Mouse (Mus musculus): ENCODE data around the gene Pld2. TPM values are rescaled to one million over a fixed set of nuclear protein-coding genes. Genes with fewer than 3 reads are reported as not detected.

Pld2 gene
- polyA plus RNA-seq, 1 experiment from 2014 or later = 19.6 TPM

Other genes starting within 250 kb of the Pld2 start
- not detected in 2 replicates for gene Alox12e, start 217.4 kb upstream of the Pld2 start, polyA plus RNA-seq (2015; fragmentation: Nextera tagmentation; extraction: Ambion mirVana)
- gene Alox15, start 188.0 kb upstream of the Pld2 start, polyA plus RNA-seq (2015; fragmentation: Nextera tagmentation; extraction: Ambion mirVana) = 0.09 and 0.18 TPM in 2 replicates
- 33.0 and 35.0 TPM in 2 replicates for gene Pelp1, start 130.0 kb upstream of the Pld2 start, polyA plus RNA-seq (2015; fragmentation: Nextera tagmentation; extraction: Ambion mirVana)
- gene Arrb2, start 107.4 kb upstream of the Pld2 start, polyA plus RNA-seq (2015; fragmentation: Nextera tagmentation; extraction: Ambion mirVana) = 52.6 and 58.9 TPM in 2 replicates
- gene Med11, start 88.1 kb upstream of the Pld2 start, polyA plus RNA-seq (2015; fragmentation: Nextera tagmentation; extraction: Ambion mirVana) = 44.1 and 45.9 TPM in 2 replicates
- gene Zmynd15, start 80.6 kb upstream of the Pld2 start, polyA plus RNA-seq (2015; fragmentation: Nextera tagmentation; extraction: Ambion mirVana) = 0.35 and 0.49 TPM in 2 replicates
- 1.7 and 2.6 TPM in 2 replicates for gene Cxcl16, start 80.1 kb upstream of the Pld2 start, polyA plus RNA-seq (2015; fragmentation: Nextera tagmentation; extraction: Ambion mirVana)
- gene Tm4sf5, start 34.8 kb upstream of the Pld2 start, polyA plus RNA-seq (2015; fragmentation: Nextera tagmentation; extraction: Ambion mirVana) = 6.1 and 6.2 TPM in 2 replicates
- 0.45 TPM in 1 of 2 replicates, not detected in the other for gene Vmo1, start 25.4 kb upstream of the Pld2 start, polyA plus RNA-seq (2015; fragmentation: Nextera tagmentation; extraction: Ambion mirVana)
- 0.29 TPM in 1 of 2 replicates, not detected in the other for gene Gltpd2, start 20.9 kb upstream of the Pld2 start, polyA plus RNA-seq (2015; fragmentation: Nextera tagmentation; extraction: Ambion mirVana)
- 719 and 737 TPM in 2 replicates for gene Psmb6, start 14.7 kb upstream of the Pld2 start, polyA plus RNA-seq (2015; fragmentation: Nextera tagmentation; extraction: Ambion mirVana)
- not detected in 2 replicates for gene Gm40193, start 7.1 kb upstream of the Pld2 start, polyA plus RNA-seq (2015; fragmentation: Nextera tagmentation; extraction: Ambion mirVana)
- 16.7 and 18.2 TPM in 2 replicates for gene Mink1, start 22.8 kb downstream of the Pld2 start, polyA plus RNA-seq (2015; fragmentation: Nextera tagmentation; extraction: Ambion mirVana)
- not detected in 2 replicates for gene 4930544D05Rik, start 75.8 kb downstream of the Pld2 start, polyA plus RNA-seq (2015; fragmentation: Nextera tagmentation; extraction: Ambion mirVana)
- not detected in 2 replicates for gene Chrne, start 79.2 kb downstream of the Pld2 start, polyA plus RNA-seq (2015; fragmentation: Nextera tagmentation; extraction: Ambion mirVana)
- 0.12 and 0.21 TPM in 2 replicates for gene Gp1ba, start 99.1 kb downstream of the Pld2 start, polyA plus RNA-seq (2015; fragmentation: Nextera tagmentation; extraction: Ambion mirVana)
- 105 TPM in 2 replicates for gene Rnf167, start 107.2 kb downstream of the Pld2 start, polyA plus RNA-seq (2015; fragmentation: Nextera tagmentation; extraction: Ambion mirVana)
- gene Slc25a11, start 107.4 kb downstream of the Pld2 start, polyA plus RNA-seq (2015; fragmentation: Nextera tagmentation; extraction: Ambion mirVana) = 171 and 174 TPM in 2 replicates
- gene Pfn1, start 114.6 kb downstream of the Pld2 start, polyA plus RNA-seq (2015; fragmentation: Nextera tagmentation; extraction: Ambion mirVana) = 617 and 632 TPM in 2 replicates
- gene Eno3, start 117.1 kb downstream of the Pld2 start, polyA plus RNA-seq (2015; fragmentation: Nextera tagmentation; extraction: Ambion mirVana) = 6.0 and 8.1 TPM in 2 replicates
- 151 and 157 TPM in 2 replicates for gene Spag7, start 129.4 kb downstream of the Pld2 start, polyA plus RNA-seq (2015; fragmentation: Nextera tagmentation; extraction: Ambion mirVana)
- gene Camta2, start 148.0 kb downstream of the Pld2 start, polyA plus RNA-seq (2015; fragmentation: Nextera tagmentation; extraction: Ambion mirVana) = 22.1 and 22.4 TPM in 2 replicates
- 1.2 and 1.5 TPM in 2 replicates for gene Inca1, start 160.1 kb downstream of the Pld2 start, polyA plus RNA-seq (2015; fragmentation: Nextera tagmentation; extraction: Ambion mirVana)
- 1.3 and 1.5 TPM in 2 replicates for gene Kif1c, start 160.5 kb downstream of the Pld2 start, polyA plus RNA-seq (2015; fragmentation: Nextera tagmentation; extraction: Ambion mirVana)
- 14.6 and 17.4 TPM in 2 replicates for gene Zfp3, start 224.1 kb downstream of the Pld2 start, polyA plus RNA-seq (2015; fragmentation: Nextera tagmentation; extraction: Ambion mirVana)